Mouse (Mus musculus) thymus, postnatal 25 days (tissue): ENCODE results near the gene Gm21209.
"Not testable (repeated sequence)": the region's sequence is repeated elsewhere in the genome, so short reads cannot be mapped to it uniquely, and the experiment has no call there.

Experiments used
- DNase-seq: peaks from one replicate; pipeline ENCODE4 v3.0.0; 2022

Gm21209 gene

GRCm38 (mm10) chrY:49570856-49571255 lies at the start of gene Gm21209:
Gene Gm21209 (plus strand): TSS chrY:49571156.
- DNase-seq, result not testable (repeated sequence)
